Mouse (Mus musculus): ENCODE results near the gene Setd5. TPM values are rescaled to one million over a fixed set of nuclear protein-coding genes. Genes with fewer than 3 reads are reported as not detected.

Setd5 gene
- polyA plus RNA-seq, 1 experiment from 2014 or later, result 56.6 TPM

- Histone ChIP-seq H3K4me2 (replicated peaks) (no peak overlapping the region), H3K4me3 (replicated peaks) (no peak overlapping the region), H3K9me3 (no peaks in the 10 kb centered on the region), H3K27ac (no peak overlapping the region), H3K4me1 (replicated peaks) (no peaks in the 10 kb centered on the region), H3K9ac (replicated peaks) (no peak overlapping the region), H3K36me3 (peaks cover 76% of the 10 kb centered on the region), H3K27me3 (no peaks in the 10 kb centered on the region)
- ATAC-seq, result no peak
- WGBS, result 81% methylated on average over 6 of the region's 6 CpGs
These were observed 77.7 kb downstream of the Setd5 start for GRCm38 (mm10) chr6:113154886-113155285.

GRCm38 (mm10) chr6:113156064-113156463 is 78.9 kb downstream of the Setd5 start:
- Histone ChIP-seq H3K4me2 (replicated peaks) (no peak overlapping the region), H3K9me3 (no peaks in the 10 kb centered on the region), H3K4me1 (replicated peaks) (no peaks in the 10 kb centered on the region), H3K27ac (no peak overlapping the region), H3K4me3 (replicated peaks) (no peak overlapping the region), H3K27me3 (no peaks in the 10 kb centered on the region), H3K36me3 (peaks cover 71% of the 10 kb centered on the region), H3K9ac (replicated peaks) (no peak overlapping the region)
- ATAC-seq, result no peak
- 92% methylated on average over 4 of the region's 4 CpGs for WGBS

- Histone ChIP-seq H3K36me3 (peaks cover 38% of the 10 kb centered on the region), H3K27me3 (no peaks in the 10 kb centered on the region), H3K4me3 (replicated peaks) (no peak overlapping the region), H3K4me1 (replicated peaks) (no peaks in the 10 kb centered on the region), H3K9me3 (no peaks in the 10 kb centered on the region), H3K4me2 (replicated peaks) (no peak overlapping the region), H3K27ac (no peak overlapping the region), H3K9ac (replicated peaks) (no peak overlapping the region)
- WGBS, result 97% methylated on average over 10 of the region's 10 CpGs
- ATAC-seq, result no peak
These were observed 82.9 kb downstream of the Setd5 start for GRCm38 (mm10) chr6:113160106-113160505.

- Histone ChIP-seq H3K4me3 (replicated peaks) (no peak overlapping the region), H3K4me1 (replicated peaks) (peaks cover 4% of the 10 kb centered on the region; the same call in 1 of the 2 replicates), H3K36me3 (peaks cover 25% of the 10 kb centered on the region), H3K4me2 (replicated peaks) (no peak overlapping the region), H3K27ac (no peak overlapping the region), H3K9ac (replicated peaks) (no peak overlapping the region), H3K27me3 (no peaks in the 10 kb centered on the region), H3K9me3 (no peaks in the 10 kb centered on the region)
- no peak for ATAC-seq
- 89% methylated on average over 1 of the region's 1 CpGs for WGBS
These were observed 84.8 kb downstream of the Setd5 start for GRCm38 (mm10) chr6:113161982-113162381.

DNA sequence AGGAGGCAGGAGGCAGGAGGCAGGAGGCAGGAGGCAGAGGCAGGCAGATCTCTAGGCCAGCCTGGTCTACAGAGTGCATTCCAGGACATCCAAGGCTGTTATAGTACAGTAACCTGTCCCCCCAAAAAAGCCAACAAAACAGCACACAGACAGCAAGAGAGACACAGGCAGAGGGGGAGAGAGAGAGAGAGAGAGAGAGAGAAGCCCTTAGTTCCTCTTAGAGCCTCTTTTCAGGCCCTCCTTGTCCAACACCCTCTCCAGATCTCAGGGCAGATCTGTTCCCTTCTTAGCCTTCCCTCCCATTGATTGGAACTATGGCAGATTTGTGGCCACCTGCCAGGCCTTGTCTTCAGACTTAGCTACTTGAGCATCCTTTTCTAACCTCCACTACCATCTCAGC is 86.3 kb downstream of the Setd5 start:
- Histone ChIP-seq H3K4me2 (replicated peaks) (no peak overlapping the region), H3K4me3 (replicated peaks) (no peak overlapping the region), H3K27me3 (no peaks in the 10 kb centered on the region), H3K9ac (replicated peaks) (no peak overlapping the region), H3K27ac (no peak overlapping the region), H3K4me1 (replicated peaks) (peaks cover 4% of the 10 kb centered on the region; the same call in 1 of the 2 replicates), H3K9me3 (no peaks in the 10 kb centered on the region), H3K36me3 (peaks cover 12% of the 10 kb centered on the region)
- no peak for ATAC-seq

DNA sequence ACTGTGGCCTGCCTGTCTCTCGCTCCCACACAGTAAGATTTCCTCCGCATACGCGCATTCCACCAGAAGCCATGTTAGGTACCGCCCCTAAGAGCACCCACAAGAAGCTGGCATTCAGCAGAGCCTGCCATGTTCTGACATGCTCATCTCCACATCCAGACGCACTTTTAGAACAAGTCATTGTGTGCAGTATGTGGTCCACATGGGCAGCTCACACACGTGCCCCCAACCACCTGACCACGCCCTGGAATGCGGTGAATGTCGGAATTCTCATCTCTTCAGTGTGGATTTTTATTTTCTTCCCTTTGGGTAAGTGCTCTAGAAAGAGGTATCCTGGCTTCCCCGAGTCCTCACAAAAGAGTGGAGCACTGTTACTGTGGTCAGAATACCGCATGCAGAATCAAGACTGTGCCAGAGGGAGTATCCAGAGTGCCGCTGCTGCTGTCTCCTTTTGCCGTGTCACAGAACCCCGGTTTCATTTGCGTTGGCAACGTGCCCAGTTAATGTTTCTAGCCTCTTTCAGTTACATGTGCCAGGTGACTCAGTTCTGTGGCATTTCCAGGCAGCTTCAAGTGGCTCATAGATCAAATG is 89.6 kb downstream of the Setd5 start:
- Histone ChIP-seq H3K9ac (replicated peaks) (no peak overlapping the region), H3K9me3 (no peaks in the 10 kb centered on the region), H3K4me1 (replicated peaks) (peaks cover 4% of the 10 kb centered on the region; the same call in 1 of the 2 replicates), H3K4me2 (replicated peaks) (no peak overlapping the region), H3K36me3 (peaks cover 22% of the 10 kb centered on the region), H3K27me3 (no peaks in the 10 kb centered on the region), H3K4me3 (replicated peaks) (no peak overlapping the region), H3K27ac (peak overlapping the region; percentile 9; the same call in 1 of the 2 replicates)
- ATAC-seq, result peak; percentile 34; the same call in 1 of the 2 replicates
- WGBS, result 78% methylated on average over 17 of the region's 17 CpGs

DNA sequence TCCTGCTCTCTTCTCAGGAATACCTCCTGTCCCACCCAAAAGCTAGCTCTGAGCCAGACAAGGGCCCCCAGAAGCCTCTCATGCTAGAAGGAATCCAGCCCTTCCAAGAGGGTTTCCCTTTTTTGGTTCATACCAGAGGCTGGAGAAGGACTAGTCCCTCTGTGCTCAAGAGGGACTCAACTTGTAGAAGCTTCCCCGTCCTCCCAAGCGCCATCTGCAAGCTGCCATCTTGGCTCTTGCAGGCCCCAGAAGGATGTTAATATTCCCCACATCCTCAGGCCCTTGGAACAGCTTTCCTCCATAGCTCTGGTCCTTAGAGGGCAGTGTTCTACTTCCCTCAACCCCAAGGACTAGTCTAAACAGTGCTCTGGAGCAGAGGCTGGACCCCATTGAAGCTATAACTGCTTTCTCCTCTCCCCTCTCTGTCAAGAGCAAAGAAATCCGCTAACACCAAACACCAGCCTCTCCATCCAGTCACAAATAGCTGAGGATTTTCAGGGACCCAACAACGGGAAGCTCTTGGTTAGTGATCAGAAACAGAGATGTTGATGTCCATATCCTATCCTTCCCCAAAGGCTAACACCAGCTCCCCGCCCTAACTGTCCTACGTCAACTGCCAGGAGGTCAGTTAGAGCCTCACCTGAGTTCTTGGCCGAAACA is 91.3 kb downstream of the Setd5 start:
- Histone ChIP-seq H3K4me3 (replicated peaks) (no peak overlapping the region), H3K9ac (replicated peaks) (no peak overlapping the region)
- WGBS, result 91% methylated on average over 7 of the region's 7 CpGs

GRCm38 (mm10) chr6:113169852-113170251 is 92.7 kb downstream of the Setd5 start:
- Histone ChIP-seq H3K9me3 (no peaks in the 10 kb centered on the region), H3K9ac (replicated peaks) (no peak overlapping the region), H3K4me1 (replicated peaks) (peaks cover 4% of the 10 kb centered on the region; the same call in 1 of the 2 replicates), H3K36me3 (peaks cover 30% of the 10 kb centered on the region), H3K4me3 (replicated peaks) (no peak overlapping the region), H3K27me3 (no peaks in the 10 kb centered on the region), H3K4me2 (replicated peaks) (no peak overlapping the region), H3K27ac (no peak overlapping the region)
- WGBS, result 84% methylated on average over 3 of the region's 3 CpGs
- ATAC-seq, result no peak

More for the DNA sequence above, 91.3 kb downstream of the Setd5 start:
- ATAC-seq, result no peak
- Histone ChIP-seq H3K36me3 (peaks cover 19% of the 10 kb centered on the region), H3K27ac (no peak overlapping the region), H3K27me3 (no peaks in the 10 kb centered on the region), H3K4me1 (replicated peaks) (peaks cover 4% of the 10 kb centered on the region; the same call in 1 of the 2 replicates), H3K9me3 (no peaks in the 10 kb centered on the region), H3K4me2 (replicated peaks) (no peak overlapping the region)

DNA sequence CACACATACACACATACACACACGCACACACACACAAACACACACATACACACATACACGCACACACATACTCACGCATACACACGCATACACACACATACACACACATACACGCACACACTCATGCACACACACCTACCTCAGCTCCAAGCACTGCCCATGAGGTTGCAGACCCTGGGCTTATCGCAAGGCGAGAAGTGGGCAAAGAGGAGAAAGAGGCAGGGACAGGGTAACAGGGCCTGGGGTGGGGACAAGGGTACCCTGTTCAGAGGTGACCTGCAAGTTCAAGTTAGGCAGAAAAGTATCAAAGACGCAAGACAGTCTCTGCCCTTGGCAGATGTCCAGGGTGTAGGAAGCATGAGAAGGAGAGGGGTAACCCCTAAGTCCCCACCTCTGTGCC is 93.5 kb downstream of the Setd5 start:
- H3K27ac ChIP-seq, result no peak overlapping the region
- H3K36me3 ChIP-seq, result peaks cover 36% of the 10 kb centered on the region
- H3K4me2 ChIP-seq (replicated peaks), result no peak overlapping the region
- WGBS, result 94% methylated on average over 8 of the region's 8 CpGs
- no peak overlapping the region for H3K9ac ChIP-seq (replicated peaks)
- no peak overlapping the region for H3K4me3 ChIP-seq (replicated peaks)
- peaks cover 4% of the 10 kb centered on the region; the same call in 1 of the 2 replicates for H3K4me1 ChIP-seq (replicated peaks)
- no peak for ATAC-seq
- H3K9me3 ChIP-seq, result no peaks in the 10 kb centered on the region
- H3K27me3 ChIP-seq, result no peaks in the 10 kb centered on the region

DNA sequence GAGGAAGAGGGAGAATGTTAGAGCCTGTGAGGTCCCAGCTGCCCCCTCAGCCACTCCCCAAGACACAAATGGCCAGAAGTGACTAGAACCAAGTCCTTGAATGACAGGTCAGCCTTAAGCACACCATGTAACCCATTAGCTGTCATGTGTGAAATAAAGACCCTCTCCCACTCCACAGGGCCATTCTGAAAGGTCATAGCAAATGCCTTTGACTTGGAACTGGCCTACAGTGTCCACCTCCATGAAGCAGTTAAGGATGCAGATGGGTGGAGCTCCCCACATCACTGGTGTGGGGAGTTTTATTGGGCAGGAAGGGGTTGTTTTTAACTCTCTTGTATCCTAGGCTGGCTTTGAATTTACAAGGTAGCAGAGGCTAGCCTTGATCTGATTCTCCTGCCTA is 94.8 kb downstream of the Setd5 start:
- Histone ChIP-seq H3K4me1 (replicated peaks) (no peaks in the 10 kb centered on the region), H3K4me2 (replicated peaks) (no peak overlapping the region), H3K27ac (no peak overlapping the region), H3K9me3 (no peaks in the 10 kb centered on the region), H3K9ac (replicated peaks) (no peak overlapping the region), H3K36me3 (peaks cover 47% of the 10 kb centered on the region), H3K4me3 (replicated peaks) (no peak overlapping the region), H3K27me3 (no peaks in the 10 kb centered on the region)
- ATAC-seq, result no peak

DNA sequence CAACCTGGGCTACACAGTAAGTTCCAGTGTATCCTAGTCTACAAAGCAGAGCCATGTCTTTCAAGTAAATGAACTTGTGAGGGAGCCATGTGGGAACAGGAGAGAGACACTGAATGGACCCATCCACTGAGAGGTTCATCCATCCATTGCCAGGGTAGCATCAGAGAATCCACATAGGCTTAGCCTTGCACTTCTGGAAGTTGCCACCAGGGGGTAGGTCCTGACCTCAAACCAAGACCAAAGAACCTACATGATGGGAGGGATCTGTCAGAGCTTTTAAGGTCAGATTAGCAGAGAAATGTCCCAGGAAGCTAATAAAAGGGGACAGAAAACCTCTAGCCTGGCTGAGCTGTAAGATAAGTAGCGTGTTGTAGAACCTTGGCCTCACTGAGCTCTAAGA is 95.4 kb downstream of the Setd5 start:
- WGBS, result 62% methylated on average over 1 of the region's 1 CpGs
- no peak overlapping the region for H3K27ac ChIP-seq
- 0 out of 2 replicates have a peak, but pooled peaks have one; percentile 7 for ATAC-seq

GRCm38 (mm10) chr6:113175469-113175868 is 98.3 kb downstream of the Setd5 start:
- no peak for ATAC-seq
- Histone ChIP-seq H3K36me3 (peaks cover 43% of the 10 kb centered on the region), H3K4me1 (replicated peaks) (peaks cover 24% of the 10 kb centered on the region), H3K4me3 (replicated peaks) (no peak overlapping the region), H3K27me3 (no peaks in the 10 kb centered on the region), H3K9me3 (no peaks in the 10 kb centered on the region), H3K9ac (replicated peaks) (no peak overlapping the region), H3K4me2 (replicated peaks) (no peak overlapping the region), H3K27ac (no peak overlapping the region)
- WGBS, result 94% methylated on average over 3 of the region's 3 CpGs

More for the DNA sequence above, 95.4 kb downstream of the Setd5 start:
- Histone ChIP-seq H3K9me3 (no peaks in the 10 kb centered on the region), H3K4me3 (replicated peaks) (no peak overlapping the region), H3K9ac (replicated peaks) (no peak overlapping the region), H3K4me2 (replicated peaks) (no peak overlapping the region), H3K4me1 (replicated peaks) (no peaks in the 10 kb centered on the region), H3K27me3 (no peaks in the 10 kb centered on the region), H3K36me3 (peaks cover 47% of the 10 kb centered on the region)

Data from midbrain, embryonic 13.5 days (tissue).